Mouse (Mus musculus): ENCODE measurements around the gene Cadps. TPM values are rescaled to one million over a fixed set of nuclear protein-coding genes. Genes with fewer than 3 reads are reported as not detected.
"Not testable (repeated sequence)": the region's sequence is repeated elsewhere in the genome, so short reads cannot be mapped to it uniquely, and the experiment has no call there.

Gene Cadps
- polyA plus RNA-seq, 1 experiment from 2014 or later, result 2.8 TPM

DNA sequence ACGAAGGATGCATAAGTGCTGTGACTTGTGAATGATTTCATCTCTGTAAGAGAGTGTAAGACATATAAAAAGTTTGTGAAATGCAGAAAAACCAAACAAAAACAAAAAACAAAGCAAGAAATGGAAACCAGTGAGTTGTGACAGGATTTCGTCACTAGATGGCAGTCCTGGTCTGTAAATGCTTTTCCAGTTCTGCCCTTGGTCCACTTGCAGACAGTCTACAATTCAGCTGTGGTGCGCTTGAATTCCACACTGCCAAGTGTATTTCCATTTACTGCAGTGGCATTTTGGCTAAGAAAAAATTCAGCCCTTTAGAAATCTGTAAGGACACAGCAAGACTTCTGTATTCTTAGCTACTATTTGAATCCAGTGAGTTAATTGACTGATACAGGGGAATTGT lies 247.8 kb downstream of the Cadps start:
- H3K4me1 ChIP-seq, result no peaks in the 10 kb centered on the region
- 17% methylated on average over 3 of the region's 3 CpGs for WGBS
- H3K27me3 ChIP-seq, result no peaks in the 10 kb centered on the region
- no peak overlapping the region for H3K9ac ChIP-seq
- ATAC-seq (ENCODE audit: insufficient number of reproducible peaks, low FRiP score, low TSS enrichment, low read depth), result no peak
- no peaks in the 10 kb centered on the region for H3K36me3 ChIP-seq
- H3K27ac ChIP-seq, result no peak overlapping the region
- H3K9me3 ChIP-seq, result no peaks in the 10 kb centered on the region
- no peak overlapping the region for H3K4me2 ChIP-seq
- H3K4me3 ChIP-seq, result no peak overlapping the region

DNA sequence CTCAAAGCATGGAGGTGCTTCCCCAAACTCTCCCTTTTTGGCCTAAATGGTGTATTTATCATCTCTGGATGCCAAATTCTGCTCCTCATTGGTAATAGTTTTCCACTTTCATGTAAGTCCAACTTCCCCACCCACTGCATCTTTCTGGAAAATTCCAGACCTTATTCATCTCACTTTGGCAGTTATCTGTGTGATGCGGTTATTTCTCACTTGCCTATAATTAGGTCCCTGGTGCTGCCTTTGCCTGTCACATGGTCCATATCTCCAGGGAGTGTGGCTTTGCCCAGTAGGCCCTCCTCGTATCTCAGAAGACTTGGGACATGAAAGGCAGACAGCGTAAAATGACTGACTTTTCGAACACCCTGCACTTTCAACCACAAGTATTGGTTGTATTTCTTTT lies 248.5 kb downstream of the Cadps start:
- Histone ChIP-seq H3K27me3 (no peaks in the 10 kb centered on the region), H3K9me3 (no peaks in the 10 kb centered on the region), H3K36me3 (no peaks in the 10 kb centered on the region), H3K27ac (no peak overlapping the region), H3K4me1 (no peaks in the 10 kb centered on the region), H3K9ac (no peak overlapping the region), H3K4me2 (no peak overlapping the region), H3K4me3 (no peak overlapping the region)
- no peak for ATAC-seq (ENCODE audit: insufficient number of reproducible peaks, low FRiP score, low TSS enrichment, low read depth)
- 66% methylated on average over 4 of the region's 4 CpGs for WGBS

DNA sequence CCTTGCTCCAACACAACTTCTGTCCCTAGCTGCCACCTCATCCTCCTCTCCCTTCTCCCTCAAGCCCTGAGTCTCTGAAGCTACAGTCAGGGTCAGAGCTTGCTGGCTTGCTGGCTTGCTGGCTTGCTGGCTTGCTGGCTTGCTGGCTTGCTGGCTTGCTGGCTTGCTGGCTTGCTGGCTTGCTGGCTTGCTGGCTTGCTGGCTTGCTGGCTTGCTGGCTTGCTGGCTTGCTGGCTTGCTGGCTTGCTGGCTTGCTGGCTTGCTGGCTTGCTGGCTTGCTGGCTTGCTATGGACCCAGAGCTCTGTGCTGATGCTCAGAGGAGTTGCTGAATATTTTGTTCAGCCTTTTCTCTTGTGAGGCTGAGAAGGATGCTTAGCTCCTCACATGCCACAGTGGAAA lies 261.1 kb downstream of the Cadps start:
- H3K36me3 ChIP-seq; H3K27me3 ChIP-seq; H3K4me3 ChIP-seq; H3K9me3 ChIP-seq; H3K27ac ChIP-seq; H3K9ac ChIP-seq; H3K4me1 ChIP-seq; H3K4me2 ChIP-seq; ATAC-seq (ENCODE audit: insufficient number of reproducible peaks, low FRiP score, low TSS enrichment, low read depth): not testable (repeated sequence)

GRCm38 (mm10) chr14:12560233-12560577 lies 262.7 kb downstream of the Cadps start:
- Histone ChIP-seq H3K27me3 (no peaks in the 10 kb centered on the region), H3K36me3 (no peaks in the 10 kb centered on the region), H3K9ac (no peak overlapping the region), H3K4me2 (no peak overlapping the region), H3K27ac (no peak overlapping the region), H3K4me3 (no peak overlapping the region), H3K9me3 (no peaks in the 10 kb centered on the region), H3K4me1 (no peaks in the 10 kb centered on the region)
- 50% methylated on average over 1 of the region's 1 CpGs for WGBS
- no peak for ATAC-seq (ENCODE audit: insufficient number of reproducible peaks, low FRiP score, low TSS enrichment, low read depth)

- no peak overlapping the region for H3K27ac ChIP-seq
- ATAC-seq (ENCODE audit: insufficient number of reproducible peaks, low FRiP score, low TSS enrichment, low read depth), result no peak
- no peak overlapping the region for H3K4me3 ChIP-seq
- H3K4me1 ChIP-seq, result no peaks in the 10 kb centered on the region
- no peaks in the 10 kb centered on the region for H3K27me3 ChIP-seq
- no peak overlapping the region for H3K9ac ChIP-seq
- no peaks in the 10 kb centered on the region for H3K9me3 ChIP-seq
- WGBS, result 64% methylated on average over 3 of the region's 3 CpGs
- H3K36me3 ChIP-seq, result no peaks in the 10 kb centered on the region
- H3K4me2 ChIP-seq, result no peak overlapping the region
These were observed 263.2 kb downstream of the Cadps start for GRCm38 (mm10) chr14:12559574-12560232.

GRCm38 (mm10) chr14:12558920-12559573 lies 263.8 kb downstream of the Cadps start:
- Histone ChIP-seq H3K27ac (no peak overlapping the region), H3K9ac (no peak overlapping the region), H3K4me2 (no peak overlapping the region), H3K4me3 (no peak overlapping the region), H3K9me3 (no peaks in the 10 kb centered on the region), H3K27me3 (no peaks in the 10 kb centered on the region), H3K4me1 (no peaks in the 10 kb centered on the region), H3K36me3 (no peaks in the 10 kb centered on the region)
- 50% methylated on average over 7 of the region's 7 CpGs for WGBS
- no peak for ATAC-seq (ENCODE audit: insufficient number of reproducible peaks, low FRiP score, low TSS enrichment, low read depth)

DNA sequence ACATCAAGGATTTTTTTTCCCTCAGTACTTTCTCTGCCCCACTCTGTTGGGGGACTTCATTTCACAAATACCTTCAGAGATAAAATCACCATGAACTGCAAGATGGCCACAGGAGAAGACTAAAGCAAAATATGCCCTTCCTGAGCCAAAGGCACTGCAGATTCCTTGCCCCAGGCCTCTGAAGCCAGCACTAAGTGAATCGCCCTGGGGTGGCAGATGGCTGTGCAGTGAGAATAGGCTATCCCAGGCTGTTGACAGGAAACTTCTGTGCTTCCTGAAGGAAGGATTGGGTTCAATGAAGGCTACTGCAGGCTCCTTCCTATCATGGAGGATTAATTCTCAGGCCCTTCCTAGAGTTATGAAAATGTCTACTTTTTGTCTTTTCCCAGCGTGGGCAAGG lies 268.4 kb downstream of the Cadps start:
- Histone ChIP-seq H3K4me3 (no peak overlapping the region), H3K36me3 (no peaks in the 10 kb centered on the region), H3K9ac (no peak overlapping the region), H3K9me3 (no peaks in the 10 kb centered on the region), H3K4me2 (no peak overlapping the region), H3K4me1 (no peaks in the 10 kb centered on the region), H3K27me3 (no peaks in the 10 kb centered on the region), H3K27ac (no peak overlapping the region)
- ATAC-seq (ENCODE audit: insufficient number of reproducible peaks, low FRiP score, low TSS enrichment, low read depth), result no peak
- WGBS, result 75% methylated on average over 2 of the region's 2 CpGs

DNA sequence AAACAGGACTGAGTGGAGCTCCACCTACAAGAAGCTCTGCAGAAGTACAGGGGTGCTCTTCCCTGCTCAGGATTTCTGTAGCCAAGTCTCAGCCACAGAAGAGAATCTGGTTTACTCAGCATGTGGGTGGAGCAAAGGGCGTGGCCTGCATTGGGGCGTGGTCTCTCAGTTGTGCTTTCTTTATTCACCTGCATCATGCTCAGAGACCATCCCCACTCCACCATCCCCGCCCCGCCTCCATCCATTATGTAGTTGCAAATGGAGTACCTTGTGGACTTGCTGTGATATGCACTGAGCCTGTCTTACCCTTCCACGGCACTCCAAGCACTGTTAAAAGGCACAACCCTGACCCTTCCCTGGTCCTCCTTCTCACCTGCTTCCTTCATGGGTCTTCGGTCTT lies 271.5 kb downstream of the Cadps start:
- Histone ChIP-seq H3K4me2 (no peak overlapping the region), H3K4me1 (no peaks in the 10 kb centered on the region), H3K4me3 (no peak overlapping the region), H3K9ac (no peak overlapping the region), H3K27me3 (no peaks in the 10 kb centered on the region), H3K27ac (no peak overlapping the region), H3K36me3 (no peaks in the 10 kb centered on the region), H3K9me3 (no peaks in the 10 kb centered on the region)
- WGBS, result 50% methylated on average over 6 of the region's 6 CpGs
- no peak for ATAC-seq (ENCODE audit: insufficient number of reproducible peaks, low FRiP score, low TSS enrichment, low read depth)

DNA sequence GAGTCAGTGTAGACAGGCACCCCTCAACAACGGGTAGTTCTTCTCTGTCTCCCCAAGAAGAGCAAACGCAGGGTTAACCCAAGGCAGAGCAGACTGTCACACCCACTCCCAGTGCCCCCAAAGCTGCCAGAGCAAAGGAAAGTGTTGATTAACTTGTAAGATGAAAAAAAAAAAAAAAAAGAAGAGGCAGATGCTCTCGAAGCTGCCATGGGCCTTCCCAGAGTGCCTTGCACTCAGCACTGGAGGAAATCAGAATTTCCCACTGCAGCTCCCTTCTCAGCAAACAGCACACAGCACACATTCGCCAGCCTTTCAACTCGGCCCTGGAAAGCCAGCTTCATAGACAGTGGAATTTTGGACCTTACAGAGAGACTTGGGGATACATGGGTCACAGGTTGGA lies 271.9 kb downstream of the Cadps start:
- Histone ChIP-seq H3K4me1 (no peaks in the 10 kb centered on the region), H3K36me3 (no peaks in the 10 kb centered on the region), H3K4me3 (no peak overlapping the region), H3K9me3 (no peaks in the 10 kb centered on the region), H3K9ac (no peak overlapping the region), H3K27me3 (no peaks in the 10 kb centered on the region), H3K4me2 (no peak overlapping the region), H3K27ac (no peak overlapping the region)
- no peak for ATAC-seq (ENCODE audit: insufficient number of reproducible peaks, low FRiP score, low TSS enrichment, low read depth)
- 46% methylated on average over 5 of the region's 5 CpGs for WGBS

DNA sequence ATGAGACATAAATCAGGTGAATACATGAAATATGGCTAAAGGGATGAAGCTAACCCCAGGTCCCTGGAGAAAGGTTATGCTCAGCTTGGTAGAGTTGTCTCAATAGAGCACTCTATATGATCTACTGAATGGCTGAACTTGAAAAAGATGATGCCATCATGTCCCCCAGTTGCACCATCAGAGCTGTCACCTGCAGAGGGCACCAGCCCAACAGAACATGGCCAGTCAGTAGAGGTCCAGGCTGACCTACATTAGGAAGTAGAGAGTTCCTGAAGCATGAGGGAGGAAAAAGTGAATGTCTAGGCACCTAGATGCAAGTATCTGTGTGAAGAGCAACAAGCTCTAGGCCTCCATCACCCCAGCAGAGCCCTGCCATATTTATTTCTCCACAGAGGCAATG lies 273.6 kb downstream of the Cadps start:
- no peaks in the 10 kb centered on the region for H3K9me3 ChIP-seq
- no peak overlapping the region for H3K4me3 ChIP-seq
- no peak overlapping the region for H3K4me2 ChIP-seq
- no peaks in the 10 kb centered on the region for H3K27me3 ChIP-seq
- no peaks in the 10 kb centered on the region for H3K36me3 ChIP-seq
- H3K9ac ChIP-seq, result no peak overlapping the region
- no peaks in the 10 kb centered on the region for H3K4me1 ChIP-seq
- ATAC-seq (ENCODE audit: insufficient number of reproducible peaks, low FRiP score, low TSS enrichment, low read depth), result no peak
- H3K27ac ChIP-seq, result no peak overlapping the region

DNA sequence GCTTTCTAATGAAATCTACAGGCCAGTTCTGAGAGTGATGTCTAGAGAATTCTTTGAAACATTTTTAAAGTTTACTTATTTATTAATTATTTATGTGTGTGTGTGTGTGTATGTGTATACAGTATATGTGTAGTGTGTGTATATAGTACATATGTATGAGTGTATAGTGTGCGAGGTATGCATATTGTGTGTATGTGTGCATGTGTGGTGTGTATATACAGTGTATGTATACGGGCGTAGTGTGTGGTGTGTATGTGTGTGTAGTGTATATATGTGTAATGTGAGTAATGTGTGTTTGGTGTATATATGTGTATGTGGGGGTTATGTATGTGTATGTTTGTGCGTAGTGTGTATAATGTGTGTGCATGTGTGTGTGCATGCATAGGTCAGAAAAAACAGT lies 275.4 kb downstream of the Cadps start:
- H3K27me3 ChIP-seq, result no peaks in the 10 kb centered on the region
- 93% methylated on average over 4 of the region's 4 CpGs for whole genome bisulfite sequencing
- no peak overlapping the region for H3K4me3 ChIP-seq
- no peaks in the 10 kb centered on the region for H3K4me1 ChIP-seq
- H3K27ac ChIP-seq, result no peak overlapping the region
- no peaks in the 10 kb centered on the region for H3K36me3 ChIP-seq
- no peak overlapping the region for H3K9ac ChIP-seq
- H3K4me2 ChIP-seq, result no peak overlapping the region
- H3K9me3 ChIP-seq, result no peaks in the 10 kb centered on the region
- ATAC-seq (ENCODE audit: insufficient number of reproducible peaks, low FRiP score, low TSS enrichment, low read depth), result no peak

DNA sequence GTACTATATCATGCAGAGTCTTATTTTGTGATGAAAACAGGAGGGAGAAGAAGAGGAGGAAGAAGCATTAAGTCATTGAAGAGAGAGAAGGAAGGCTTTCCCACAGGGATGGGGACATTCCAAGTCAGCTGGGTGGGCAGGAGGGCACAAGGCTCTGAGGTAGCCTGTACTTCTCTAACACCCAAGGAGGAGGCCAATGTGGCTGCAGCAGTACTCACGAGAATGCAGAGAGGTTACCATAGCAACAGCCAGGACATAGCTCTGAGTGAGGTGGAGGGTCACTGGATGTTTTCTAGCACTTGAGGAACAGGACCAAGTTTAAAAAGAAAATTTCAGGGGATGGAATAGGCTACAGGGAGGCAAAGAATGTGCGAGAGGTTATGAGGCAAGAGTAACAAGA lies 281.1 kb downstream of the Cadps start:
- no peak overlapping the region for H3K4me3 ChIP-seq
- H3K36me3 ChIP-seq, result no peaks in the 10 kb centered on the region
- no peak overlapping the region for H3K27ac ChIP-seq
- WGBS, result 49% methylated on average over 2 of the region's 2 CpGs
- no peak overlapping the region for H3K4me2 ChIP-seq
- H3K9me3 ChIP-seq, result no peaks in the 10 kb centered on the region
- H3K4me1 ChIP-seq, result no peaks in the 10 kb centered on the region
- ATAC-seq (ENCODE audit: insufficient number of reproducible peaks, low FRiP score, low TSS enrichment, low read depth), result no peak
- no peak overlapping the region for H3K9ac ChIP-seq
- no peaks in the 10 kb centered on the region for H3K27me3 ChIP-seq

DNA sequence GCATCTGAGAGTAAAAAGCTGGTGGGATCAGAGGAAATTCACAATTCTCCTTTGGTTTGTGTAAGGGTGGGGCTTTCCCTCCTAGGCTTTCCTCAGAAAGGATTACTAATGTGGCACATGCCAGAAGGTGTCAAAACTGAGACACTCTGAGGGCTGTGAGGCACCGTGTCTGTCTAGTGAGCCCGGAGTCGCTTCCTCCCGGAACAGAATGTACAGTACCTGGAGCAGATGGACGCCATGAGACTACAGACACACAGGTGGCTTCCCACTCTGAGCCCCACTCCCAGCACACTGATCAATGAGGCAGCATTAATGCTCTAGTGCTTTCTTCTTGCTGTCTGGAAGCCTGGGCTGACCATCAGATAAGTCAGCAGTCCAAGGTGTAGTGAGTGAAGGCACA lies 283.8 kb downstream of the Cadps start:
- no peak overlapping the region for H3K27ac ChIP-seq
- H3K4me3 ChIP-seq, result no peak overlapping the region
- 74% methylated on average over 5 of the region's 5 CpGs for WGBS
- no peaks in the 10 kb centered on the region for H3K36me3 ChIP-seq
- no peak overlapping the region for H3K9ac ChIP-seq
- no peaks in the 10 kb centered on the region for H3K9me3 ChIP-seq
- H3K27me3 ChIP-seq, result no peaks in the 10 kb centered on the region
- H3K4me2 ChIP-seq, result no peak overlapping the region
- no peak for ATAC-seq (ENCODE audit: insufficient number of reproducible peaks, low FRiP score, low TSS enrichment, low read depth)
- H3K4me1 ChIP-seq, result no peaks in the 10 kb centered on the region
